Mouse (Mus musculus) frontal cortex, adult (tissue): ENCODE measurements at regions not wholly inside any gene's neighbourhood (a gene's known extent, or its start where the extent isn't known, plus 50 kb on each side); places are given as distances from the start of the nearest gene placed in this dataset.
"Not testable (repeated sequence)": the region's sequence is repeated elsewhere in the genome, so short reads cannot be mapped to it uniquely, and the experiment has no call there.

Experiments
- ATAC-seq: cut with Nextera tagmentation; 2 replicates; pipeline ENCODE4 v1.9.2; 2017; ENCODE audit warnings: mild to moderate bottlenecking, moderate library complexity, mixed read lengths; ENCODE audit not compliant: low TSS enrichment

DNA sequence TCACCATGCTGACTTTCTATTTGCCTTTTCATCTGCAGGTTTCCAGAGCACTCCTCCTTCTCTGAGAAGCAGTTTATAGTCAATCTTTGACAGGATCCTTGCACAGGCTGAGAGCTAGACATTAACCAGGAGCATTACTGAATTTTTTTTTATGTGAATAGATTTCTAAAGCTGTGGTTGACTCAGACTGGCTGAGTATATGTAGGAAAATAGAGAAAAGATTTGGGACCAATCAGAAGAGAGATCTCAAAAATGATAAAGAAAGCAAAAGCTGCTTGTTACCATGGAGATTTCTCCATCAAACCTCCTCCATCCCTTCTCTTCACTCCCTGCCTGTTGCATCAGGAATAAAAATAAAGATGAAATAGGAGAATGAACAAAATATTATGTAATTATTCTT, 731.2 kb upstream of the Ndn start:
- peak; percentile 86 for ATAC-seq

- ATAC-seq = no peak
These were observed 701.4 kb upstream of the Ndn start for GRCm38 (mm10) chr7:61644893-61645545.

- no peak for ATAC-seq
These were observed 688.3 kb upstream of the Ndn start for GRCm38 (mm10) chr7:61658086-61658485.

- peak; percentile 64 for ATAC-seq
These were observed 663.3 kb upstream of the Ndn start for GRCm38 (mm10) chr7:61683080-61683479.

GRCm38 (mm10) chr7:61685052-61685655, 661.2 kb upstream of the Ndn start:
- peak; percentile 94 for ATAC-seq

DNA sequence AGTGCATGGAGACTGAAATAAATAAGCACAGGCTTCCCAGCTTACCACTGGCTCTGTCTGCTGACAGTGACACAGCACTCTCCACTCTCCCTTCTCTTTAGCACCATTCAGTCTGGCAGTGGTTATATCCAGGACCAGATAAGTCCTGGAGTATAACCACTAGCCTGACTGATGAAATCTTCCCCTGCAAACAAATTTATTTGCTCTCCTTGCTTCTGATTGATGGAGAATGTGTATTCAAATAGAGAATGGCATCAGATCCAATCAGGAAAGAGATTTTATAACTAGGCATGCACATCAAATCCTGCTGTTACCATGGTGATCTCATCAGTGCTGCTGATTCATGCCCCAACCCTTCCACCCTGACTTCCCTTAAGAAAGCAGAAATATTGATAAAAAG, 620.2 kb upstream of the Ndn start:
- ATAC-seq = peak; percentile 65; the same call in 1 of the 2 replicates

DNA sequence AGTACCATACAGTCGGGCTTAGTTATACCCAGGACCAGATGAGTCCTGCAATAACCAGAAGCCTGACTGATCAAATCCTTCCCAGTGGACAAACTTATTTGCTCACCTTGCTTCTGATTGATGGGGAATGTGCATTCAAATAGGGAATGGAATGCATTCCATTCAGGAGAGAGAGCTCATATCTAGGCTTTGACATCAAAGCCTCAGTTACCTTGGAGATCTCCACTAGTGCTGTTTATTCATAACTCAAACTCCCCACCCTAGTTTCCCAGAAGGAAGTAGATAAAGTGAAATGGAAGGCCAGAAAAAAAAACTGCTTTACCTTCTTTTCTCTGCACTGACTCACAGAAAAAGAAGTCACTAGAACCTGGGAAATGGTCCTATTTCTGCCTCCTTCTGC, 608.9 kb upstream of the Ndn start:
- ATAC-seq = no peak

DNA sequence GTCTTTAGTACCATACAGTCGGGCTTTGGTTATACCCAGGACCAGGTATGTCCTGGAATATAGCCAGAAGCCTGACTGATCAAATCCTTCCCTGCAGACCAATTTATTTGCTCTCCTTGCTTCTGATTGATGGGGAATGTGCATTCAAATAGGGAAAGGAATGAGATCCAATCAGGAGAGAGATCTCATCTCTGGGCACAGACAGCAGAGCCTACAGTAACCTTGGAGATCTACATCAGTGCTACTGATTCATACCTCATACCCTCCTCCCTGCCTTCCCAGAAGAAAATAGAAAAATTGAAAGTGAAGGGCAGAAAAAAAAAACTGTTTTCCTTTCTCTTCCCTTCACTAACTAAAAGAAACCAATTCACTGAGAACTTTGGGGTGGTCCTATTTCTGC, 607.0 kb upstream of the Ndn start:
- ATAC-seq = not testable (repeated sequence)

- no peak for ATAC-seq
These were observed 576.5 kb upstream of the Ndn start for GRCm38 (mm10) chr7:61769826-61770225.

DNA sequence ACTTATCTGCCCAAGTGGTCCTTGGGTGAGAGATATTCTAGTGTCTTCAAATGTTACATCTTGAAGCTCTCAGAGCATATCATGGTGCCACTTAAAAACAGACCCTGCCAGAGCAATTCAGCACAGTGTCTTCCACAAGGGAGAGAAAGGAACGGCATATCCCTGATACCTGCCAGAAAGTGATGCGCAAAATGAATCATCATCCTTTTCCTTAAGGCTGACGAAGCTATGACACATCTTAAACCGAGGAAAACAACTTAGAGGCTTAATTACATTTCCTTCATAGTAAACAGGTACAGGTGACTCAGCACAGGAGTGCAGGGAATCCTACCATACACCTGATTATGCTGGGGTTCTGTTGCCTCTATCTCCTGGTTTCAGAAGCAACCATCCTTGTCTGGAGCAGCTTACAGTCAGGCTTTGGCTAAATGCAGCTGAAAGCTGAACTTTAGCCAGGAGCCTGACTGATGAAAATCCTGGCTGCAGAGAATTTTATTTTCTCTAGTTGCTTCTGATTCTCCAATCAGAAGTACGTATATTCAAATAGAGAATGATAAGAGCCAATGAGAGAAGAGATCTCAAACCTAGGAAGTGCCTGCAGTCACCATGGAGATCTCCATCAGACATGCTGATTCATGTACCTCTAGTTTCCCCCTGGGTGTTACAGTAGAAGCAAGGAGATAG, 556.1 kb upstream of the Ndn start:
- ATAC-seq = peak; percentile 92

DNA sequence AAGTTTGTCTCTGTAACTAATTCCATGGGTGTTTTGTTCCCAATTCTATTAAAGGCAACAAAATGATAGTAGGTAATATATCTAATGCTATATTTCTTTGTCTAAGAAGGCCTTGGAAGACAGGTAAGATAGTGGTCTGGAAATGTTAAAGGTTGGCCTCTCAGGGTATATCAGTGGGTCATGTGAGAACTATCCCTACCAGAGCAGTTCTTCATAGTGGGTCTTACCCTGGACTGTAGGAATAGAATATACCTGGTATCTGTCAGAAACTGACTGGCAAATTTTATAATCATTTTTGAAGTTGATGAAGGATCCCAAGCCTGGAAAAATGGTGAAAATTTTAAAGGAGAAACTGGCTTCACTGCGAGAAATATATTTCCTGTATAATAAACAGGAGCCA, 509.5 kb upstream of the Ndn start:
- ATAC-seq = no peak

DNA sequence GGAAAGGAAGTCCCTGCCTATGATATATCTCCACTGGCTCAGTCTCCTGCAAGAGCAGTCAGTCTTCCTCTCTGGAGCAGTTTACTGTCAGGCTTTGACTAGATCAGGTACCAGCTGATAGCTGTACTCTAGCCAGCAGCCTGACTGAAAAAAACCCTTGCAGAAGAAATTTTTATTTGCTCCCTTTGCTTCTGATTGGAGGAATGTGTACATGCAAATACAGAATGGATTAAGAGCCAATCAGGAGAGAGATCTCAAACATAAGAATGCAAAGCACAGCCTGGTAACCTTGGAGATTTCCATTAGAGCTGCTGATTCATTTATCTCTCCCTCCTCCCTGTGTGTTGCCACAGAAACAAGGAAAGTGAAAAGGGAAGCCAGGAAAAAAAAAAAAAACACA, 509.1 kb upstream of the Ndn start:
- peak; percentile 99 for ATAC-seq

- no peak for ATAC-seq
These were observed 494.4 kb upstream of the Ndn start for GRCm38 (mm10) chr7:61851949-61852348.

DNA sequence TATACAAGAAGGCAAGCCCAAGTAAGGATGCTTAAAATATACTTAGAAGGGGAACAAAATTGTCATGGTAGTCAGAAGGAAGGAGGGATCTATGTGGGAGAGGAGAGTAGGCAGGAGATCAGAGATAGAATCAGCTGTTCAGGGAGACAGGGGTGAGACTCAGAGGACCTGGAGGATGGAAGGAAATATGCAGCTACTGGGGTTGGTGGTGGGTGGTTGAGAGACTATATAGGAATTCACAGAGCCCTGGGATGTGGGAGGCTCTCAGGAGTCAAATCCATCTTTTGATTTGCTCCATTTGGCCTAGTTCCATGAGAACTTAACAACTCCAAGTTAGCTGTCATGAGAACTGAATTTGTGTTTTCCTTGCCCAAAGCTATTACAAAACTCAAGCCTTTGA, 481.9 kb upstream of the Ndn start:
- peak; percentile 89; the same call in 1 of the 2 replicates for ATAC-seq

DNA sequence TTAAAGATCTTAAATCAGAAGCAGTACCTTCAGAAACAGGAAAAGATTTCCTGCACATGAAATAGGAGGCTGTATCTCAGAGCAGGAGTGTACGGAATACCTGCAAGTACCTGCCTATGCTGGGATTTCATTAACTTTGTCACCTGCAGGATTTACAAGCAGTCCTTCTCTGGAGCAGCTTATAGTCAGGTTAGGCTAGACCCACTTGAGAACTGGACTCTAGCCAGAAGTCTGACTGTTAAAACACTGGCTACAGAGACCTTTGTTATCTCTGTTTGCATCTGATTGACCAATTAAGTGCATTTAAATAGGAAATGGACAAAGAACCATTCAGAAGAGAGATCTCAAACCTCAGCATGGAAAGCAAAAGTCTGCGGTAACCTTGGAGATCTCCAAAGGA, 480.0 kb upstream of the Ndn start:
- ATAC-seq = no peak

GRCm38 (mm10) chr7:61876220-61876619, 470.1 kb upstream of the Ndn start:
- no peak for ATAC-seq

GRCm38 (mm10) chr7:61877311-61878065, 468.9 kb upstream of the Ndn start:
- ATAC-seq = peak; percentile 99

GRCm38 (mm10) chr7:61878095-61878494, 468.3 kb upstream of the Ndn start:
- no peak for ATAC-seq

DNA sequence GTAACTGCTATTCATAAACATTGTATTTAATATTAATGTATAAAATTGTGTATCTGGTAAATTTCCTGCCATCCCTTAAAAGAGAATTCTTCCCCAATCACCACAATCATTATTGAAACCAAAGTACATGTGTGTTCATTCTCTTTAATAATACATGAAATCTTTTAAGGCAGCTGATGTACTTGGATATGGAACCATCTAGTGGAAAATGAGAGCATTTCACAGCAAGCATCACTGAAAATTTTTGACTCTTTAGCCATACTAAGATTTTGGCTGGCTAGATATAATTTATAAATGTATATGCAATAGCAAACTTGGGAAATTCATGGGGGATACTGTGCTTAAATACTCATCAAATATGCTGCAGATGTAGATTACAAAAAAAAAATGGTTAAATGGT, 467.8 kb upstream of the Ndn start:
- no peak for ATAC-seq
